Mouse (Mus musculus): ENCODE results near the gene Pom121l2. TPM values are rescaled to one million over a fixed set of nuclear protein-coding genes. Genes with fewer than 3 reads are reported as not detected.
A peak's percentile ranks its signal among the peaks of the same experiment; 100 is the strongest.

The Pom121l2 gene
- polyA plus RNA-seq, 1 experiment from 2014 or later = not detected

- peaks cover 22% of the 10 kb centered on the region for H3K4me1 ChIP-seq
- H3K9ac ChIP-seq = peak overlapping the region; percentile 33
- no peaks in the 10 kb centered on the region for H3K36me3 ChIP-seq (replicated peaks)
- peaks cover 65% of the 10 kb centered on the region for H3K27me3 ChIP-seq
- WGBS = 1% methylated on average over 21 of the region's 21 CpGs
- peak overlapping the region; percentile 56 for H3K4me2 ChIP-seq
- H3K27ac ChIP-seq = no peak overlapping the region
- no peaks in the 10 kb centered on the region for H3K9me3 ChIP-seq
- peak overlapping the region; percentile 39 for H3K4me3 ChIP-seq (replicated peaks)
- 0 out of 2 replicates have a peak, but pooled peaks have one; percentile 53 for ATAC-seq (ENCODE audit: low FRiP score)
These were observed 14.4 kb downstream of the Pom121l2 start for GRCm38 (mm10) chr13:21995331-21995914.

- Histone ChIP-seq H3K27ac (no peak overlapping the region), H3K9me3 (no peaks in the 10 kb centered on the region), H3K27me3 (peaks cover 73% of the 10 kb centered on the region), H3K4me2 (peak overlapping the region; percentile 56), H3K36me3 (replicated peaks) (no peaks in the 10 kb centered on the region), H3K4me1 (peaks cover 22% of the 10 kb centered on the region), H3K4me3 (replicated peaks) (peak overlapping the region; percentile 39), H3K9ac (no peak overlapping the region)
- 1% methylated on average over 12 of the region's 12 CpGs for WGBS
- no peak for ATAC-seq (ENCODE audit: low FRiP score)
These were observed 15.3 kb downstream of the Pom121l2 start for GRCm38 (mm10) chr13:21996101-21996839.

- Histone ChIP-seq H3K4me3 (replicated peaks) (peak overlapping the region; percentile 29), H3K4me2 (peak overlapping the region; percentile 56)
- under 1% methylated on average over 13 of the region's 13 CpGs for WGBS
These were observed 15.8 kb downstream of the Pom121l2 start for GRCm38 (mm10) chr13:21996840-21997185.

GRCm38 (mm10) chr13:21997201-21997820, 16.3 kb downstream of the Pom121l2 start:
- peaks cover 22% of the 10 kb centered on the region for H3K4me1 ChIP-seq
- no peak for ATAC-seq (ENCODE audit: low FRiP score)
- peaks cover 84% of the 10 kb centered on the region for H3K27me3 ChIP-seq
- H3K36me3 ChIP-seq (replicated peaks) = no peaks in the 10 kb centered on the region
- H3K27ac ChIP-seq = no peak overlapping the region
- peak overlapping the region; percentile 29 for H3K4me3 ChIP-seq (replicated peaks)
- H3K9me3 ChIP-seq = no peaks in the 10 kb centered on the region
- WGBS = under 1% methylated on average over 21 of the region's 21 CpGs
- no peak overlapping the region for H3K9ac ChIP-seq
- H3K4me2 ChIP-seq = peak overlapping the region; percentile 56

More at GRCm38 (mm10) chr13:21996840-21997185, 15.8 kb downstream of the Pom121l2 start:
- Histone ChIP-seq H3K9me3 (no peaks in the 10 kb centered on the region), H3K9ac (no peak overlapping the region), H3K36me3 (replicated peaks) (no peaks in the 10 kb centered on the region), H3K4me1 (peaks cover 22% of the 10 kb centered on the region), H3K27me3 (peaks cover 79% of the 10 kb centered on the region), H3K27ac (no peak overlapping the region)
- ATAC-seq (ENCODE audit: low FRiP score) = peak; percentile 14; the same call in 1 of the 2 replicates

GRCm38 (mm10) chr13:21997821-21998220, 16.8 kb downstream of the Pom121l2 start:
- peak overlapping the region; percentile 29 for H3K4me3 ChIP-seq (replicated peaks)
- WGBS = 11% methylated on average over 4 of the region's 4 CpGs
- H3K4me2 ChIP-seq = peak overlapping the region; percentile 56
- ATAC-seq (ENCODE audit: low FRiP score) = no peak
- no peaks in the 10 kb centered on the region for H3K9me3 ChIP-seq
- H3K27me3 ChIP-seq = peaks cover 87% of the 10 kb centered on the region
- H3K4me1 ChIP-seq = peaks cover 22% of the 10 kb centered on the region
- no peak overlapping the region for H3K9ac ChIP-seq
- no peak overlapping the region for H3K27ac ChIP-seq
- no peaks in the 10 kb centered on the region for H3K36me3 ChIP-seq (replicated peaks)

- 13% methylated on average over 3 of the region's 3 CpGs for WGBS
- H3K9me3 ChIP-seq = no peaks in the 10 kb centered on the region
These were observed 17.4 kb downstream of the Pom121l2 start for GRCm38 (mm10) chr13:21998412-21998811.

GRCm38 (mm10) chr13:21999147-21999546, 18.2 kb downstream of the Pom121l2 start:
- Histone ChIP-seq H3K9me3 (no peaks in the 10 kb centered on the region), H3K36me3 (replicated peaks) (no peaks in the 10 kb centered on the region), H3K4me1 (peaks cover 22% of the 10 kb centered on the region), H3K27ac (no peak overlapping the region), H3K4me3 (replicated peaks) (no peak overlapping the region), H3K4me2 (no peak overlapping the region), H3K9ac (no peak overlapping the region), H3K27me3 (peaks cover 92% of the 10 kb centered on the region)
- WGBS = 21% methylated on average over 4 of the region's 4 CpGs
- no peak for ATAC-seq (ENCODE audit: low FRiP score)

More at GRCm38 (mm10) chr13:21998412-21998811, 17.4 kb downstream of the Pom121l2 start:
- no peak overlapping the region for H3K27ac ChIP-seq
- peaks cover 22% of the 10 kb centered on the region for H3K4me1 ChIP-seq
- ATAC-seq (ENCODE audit: low FRiP score) = no peak
- H3K36me3 ChIP-seq (replicated peaks) = no peaks in the 10 kb centered on the region
- H3K4me2 ChIP-seq = no peak overlapping the region
- H3K9ac ChIP-seq = no peak overlapping the region
- H3K27me3 ChIP-seq = peaks cover 89% of the 10 kb centered on the region
- H3K4me3 ChIP-seq (replicated peaks) = no peak overlapping the region

GRCm38 (mm10) chr13:22001346-22001745, 20.4 kb downstream of the Pom121l2 start:
- Histone ChIP-seq H3K4me1 (peaks cover 19% of the 10 kb centered on the region), H3K9ac (no peak overlapping the region), H3K9me3 (no peaks in the 10 kb centered on the region), H3K4me3 (replicated peaks) (no peak overlapping the region), H3K36me3 (replicated peaks) (no peaks in the 10 kb centered on the region), H3K27me3 (peaks cover 99% of the 10 kb centered on the region), H3K27ac (no peak overlapping the region), H3K4me2 (no peak overlapping the region)
- ATAC-seq (ENCODE audit: low FRiP score) = no peak
- WGBS = 67% methylated on average over 2 of the region's 2 CpGs

- Histone ChIP-seq H3K36me3 (replicated peaks) (no peaks in the 10 kb centered on the region), H3K9me3 (no peaks in the 10 kb centered on the region), H3K4me2 (no peak overlapping the region), H3K27ac (no peak overlapping the region), H3K9ac (no peak overlapping the region), H3K4me1 (peaks cover 20% of the 10 kb centered on the region), H3K27me3 (peaks cover 99% of the 10 kb centered on the region), H3K4me3 (replicated peaks) (no peak overlapping the region)
- WGBS = 18% methylated on average over 5 of the region's 5 CpGs
- no peak for ATAC-seq (ENCODE audit: low FRiP score)
These were observed 20.8 kb downstream of the Pom121l2 start for GRCm38 (mm10) chr13:22001823-22002222.

GRCm38 (mm10) chr13:22005605-22006333, 24.8 kb downstream of the Pom121l2 start:
- H3K9ac ChIP-seq = peak overlapping the region; percentile 46
- H3K4me1 ChIP-seq = peaks cover 18% of the 10 kb centered on the region
- H3K36me3 ChIP-seq (replicated peaks) = no peaks in the 10 kb centered on the region
- peak overlapping the region; percentile 91 for H3K4me2 ChIP-seq
- H3K27ac ChIP-seq = no peak overlapping the region
- no peaks in the 10 kb centered on the region for H3K9me3 ChIP-seq
- peak overlapping the region; percentile 50 for H3K4me3 ChIP-seq (replicated peaks)
- peaks cover 100% of the 10 kb centered on the region for H3K27me3 ChIP-seq
- ATAC-seq (ENCODE audit: low FRiP score) = peak; percentile 83
- WGBS = under 1% methylated on average over 45 of the region's 45 CpGs

- Histone ChIP-seq H3K9me3 (no peaks in the 10 kb centered on the region), H3K4me3 (replicated peaks) (peak overlapping the region; percentile 50), H3K27ac (no peak overlapping the region), H3K4me2 (peak overlapping the region; percentile 91), H3K36me3 (replicated peaks) (no peaks in the 10 kb centered on the region), H3K27me3 (peaks cover 99% of the 10 kb centered on the region), H3K4me1 (peaks cover 18% of the 10 kb centered on the region), H3K9ac (peak overlapping the region; percentile 46)
- under 1% methylated on average over 38 of the region's 38 CpGs for WGBS
- ATAC-seq (ENCODE audit: low FRiP score) = peak; percentile 82; the same call in 1 of the 2 replicates
These were observed 25.5 kb downstream of the Pom121l2 start for GRCm38 (mm10) chr13:22006334-22007120.
